Mouse (Mus musculus) retina, postnatal 1 day (tissue): ENCODE results near the gene Adamtsl1.

Experiments used
- DNase-seq: peaks from one replicate; pipeline ENCODE4 v3.0.0-alpha.2; 2012

Gene Adamtsl1

DNA sequence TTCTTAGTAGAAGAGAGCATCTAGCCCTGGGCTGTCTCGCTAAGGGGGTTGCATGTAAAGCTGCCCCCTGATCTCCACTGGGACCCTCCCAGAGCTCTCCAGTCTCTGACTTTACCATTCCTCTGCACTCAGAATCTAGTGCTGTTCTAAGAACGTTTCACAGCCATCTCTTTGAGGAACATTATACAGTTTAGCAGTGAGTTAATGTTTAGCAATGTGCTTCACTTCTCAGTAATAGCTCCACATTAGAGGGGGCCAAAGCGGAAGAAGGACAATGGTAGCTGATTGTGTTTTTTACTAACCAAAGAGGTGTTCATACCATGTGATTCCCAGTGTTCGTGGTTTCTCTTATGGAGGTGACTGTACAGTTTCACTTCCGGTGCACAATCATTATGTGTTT is 425.5 kb downstream of the Adamtsl1 start:
- no peak for DNase-seq

DNA sequence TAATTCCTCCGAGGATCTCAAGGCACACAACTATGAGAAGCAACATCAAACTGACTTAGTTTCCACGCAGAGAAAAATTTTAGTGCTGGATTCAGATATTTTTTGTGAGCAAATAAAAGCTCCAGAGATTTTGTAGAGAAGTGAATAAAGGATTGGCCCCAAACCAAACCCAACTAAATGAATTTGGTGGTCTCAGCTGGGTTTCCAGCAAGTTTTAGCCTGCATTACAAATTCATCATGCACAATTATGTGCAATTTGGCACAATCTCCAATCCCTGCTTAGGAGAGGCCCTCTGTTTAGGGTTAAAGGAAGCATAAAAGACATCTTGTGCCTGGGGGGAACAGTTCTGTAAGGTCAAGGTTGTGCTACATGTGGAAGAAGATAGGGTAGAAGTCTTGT is 427.9 kb downstream of the Adamtsl1 start:
- DNase-seq: no peak

DNA sequence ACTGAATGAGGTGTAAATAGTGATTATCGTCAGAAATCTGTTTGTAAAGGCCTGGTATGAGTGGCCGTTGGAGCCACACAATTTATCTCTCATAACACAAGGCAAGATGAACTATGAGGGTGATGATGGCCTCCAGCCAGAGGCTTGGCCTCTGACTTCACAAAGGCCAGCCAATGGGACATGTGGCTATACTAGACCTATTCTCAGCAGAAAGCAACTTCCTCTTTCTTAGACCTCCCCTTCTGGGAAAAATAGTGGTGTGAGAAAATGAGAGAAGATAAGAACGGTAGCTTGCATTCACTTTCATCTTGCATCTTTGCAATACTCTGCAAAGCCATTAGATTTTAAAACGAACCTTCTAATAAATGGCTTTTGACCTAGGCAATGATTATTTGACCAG is 439.6 kb downstream of the Adamtsl1 start:
- no peak for DNase-seq

DNA sequence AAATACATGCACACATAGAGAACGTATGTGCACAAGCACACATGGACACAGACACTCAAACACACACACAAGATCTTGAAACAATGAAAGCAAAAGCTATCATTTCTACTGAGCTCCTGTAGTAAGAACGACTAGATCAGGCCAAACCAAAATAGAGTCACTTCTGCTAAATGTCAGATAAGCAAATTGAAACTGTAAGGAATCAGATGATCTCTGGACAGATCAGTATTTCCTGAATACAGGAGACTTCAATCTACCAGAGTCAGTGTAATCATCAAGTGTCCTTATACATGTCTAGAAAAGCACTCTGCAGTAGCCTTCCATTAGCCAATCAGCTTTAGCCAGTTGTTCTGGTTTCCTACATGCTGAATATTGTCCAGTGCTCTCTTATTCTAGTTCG is 441.4 kb downstream of the Adamtsl1 start:
- DNase-seq: no peak

DNA sequence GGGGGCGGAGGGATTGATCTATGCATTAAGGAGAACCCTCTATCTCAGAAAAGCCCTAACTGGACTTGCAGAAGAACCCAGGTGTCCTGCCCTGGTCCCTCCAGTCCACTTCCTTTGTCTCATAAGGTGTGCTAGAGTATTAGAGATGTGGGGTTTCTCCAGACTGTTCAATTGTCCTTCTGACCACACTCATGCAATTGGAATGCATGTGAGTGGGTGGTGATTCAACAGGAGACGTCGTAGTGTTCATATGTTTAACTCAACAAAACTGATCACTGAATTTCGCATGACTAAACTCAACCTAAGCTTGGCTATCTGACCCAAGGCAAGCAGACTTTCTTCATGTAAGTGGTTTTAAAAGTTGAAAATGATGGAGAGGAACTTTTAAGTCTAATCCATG is 443.3 kb downstream of the Adamtsl1 start:
- no peak for DNase-seq

DNA sequence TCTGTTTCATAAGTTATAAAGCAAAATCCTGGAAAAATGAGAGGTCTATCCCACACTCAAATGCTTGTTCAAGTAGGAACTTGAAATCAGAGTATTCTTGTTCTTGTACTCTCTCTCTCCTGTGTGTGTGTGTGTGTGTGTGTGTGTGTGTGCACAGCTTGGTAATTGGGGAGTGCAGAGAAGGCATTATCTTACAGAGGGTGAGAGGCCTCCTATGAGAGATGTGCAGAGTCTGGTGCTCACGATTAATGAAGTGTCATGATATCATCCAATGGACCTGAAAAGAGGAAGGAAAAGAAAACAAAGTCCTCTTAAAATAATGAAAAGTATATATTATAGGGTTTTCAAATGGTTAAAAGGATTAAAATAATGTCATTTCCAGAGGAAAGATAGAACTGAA is 443.9 kb downstream of the Adamtsl1 start:
- DNase-seq: no peak

DNA sequence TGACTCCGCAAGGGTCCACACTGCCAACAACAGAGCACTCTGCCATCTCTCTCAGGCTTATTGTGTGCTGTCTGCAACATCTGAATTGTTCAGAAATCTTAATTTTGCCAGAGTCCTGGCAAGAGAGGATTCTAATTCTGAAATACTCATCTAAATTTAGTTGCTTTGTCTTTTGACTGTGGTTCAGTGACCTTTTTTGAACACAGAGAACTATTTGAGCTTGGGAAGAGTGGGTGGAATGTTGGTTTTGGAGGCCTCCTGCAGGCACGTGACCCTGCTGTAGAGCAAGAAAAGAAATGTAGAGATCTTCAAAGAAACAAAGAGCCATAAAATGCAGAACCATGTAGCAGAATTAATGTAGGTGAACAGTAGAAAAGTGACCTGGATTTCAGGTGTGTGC is 445.0 kb downstream of the Adamtsl1 start:
- no peak for DNase-seq

DNA sequence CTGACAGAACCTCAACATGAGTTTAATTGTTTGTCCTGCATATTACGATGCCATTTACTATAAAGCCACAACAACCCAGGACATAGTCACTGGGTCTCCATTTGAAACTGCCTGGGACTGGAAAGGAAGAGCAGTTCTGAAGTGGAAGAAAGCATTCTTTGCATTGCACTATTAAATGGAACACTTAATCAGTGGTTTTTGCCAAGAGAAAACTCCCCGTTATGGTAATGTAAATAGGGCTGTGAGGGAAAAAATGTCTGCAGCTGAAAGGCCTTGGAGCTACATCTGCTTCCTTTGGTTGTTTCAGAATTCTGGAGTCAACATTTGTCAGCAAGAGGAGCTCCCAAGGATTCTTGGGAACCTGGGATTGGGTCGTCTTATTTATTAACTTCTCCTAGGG is 462.2 kb downstream of the Adamtsl1 start:
- DNase-seq: no peak

DNA sequence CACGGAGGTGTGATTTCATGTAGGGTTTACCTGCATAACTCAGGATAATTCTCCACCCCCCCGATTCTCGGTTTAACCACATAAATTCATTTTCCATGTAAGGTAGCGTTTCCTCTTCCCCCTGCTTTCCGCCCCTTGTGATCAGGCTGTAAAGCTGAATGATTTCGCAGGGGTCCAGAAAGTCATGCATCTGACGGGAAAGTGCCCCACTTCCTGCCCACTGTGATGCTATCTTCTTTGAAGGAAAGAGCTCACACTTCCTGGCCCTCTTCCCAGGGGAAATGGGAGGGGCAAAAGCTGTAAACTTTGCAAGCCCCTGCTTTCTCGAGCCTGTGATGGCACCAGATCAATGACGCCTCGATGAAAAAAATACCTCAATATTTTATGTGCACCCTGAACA is 465.2 kb downstream of the Adamtsl1 start:
- no peak for DNase-seq

DNA sequence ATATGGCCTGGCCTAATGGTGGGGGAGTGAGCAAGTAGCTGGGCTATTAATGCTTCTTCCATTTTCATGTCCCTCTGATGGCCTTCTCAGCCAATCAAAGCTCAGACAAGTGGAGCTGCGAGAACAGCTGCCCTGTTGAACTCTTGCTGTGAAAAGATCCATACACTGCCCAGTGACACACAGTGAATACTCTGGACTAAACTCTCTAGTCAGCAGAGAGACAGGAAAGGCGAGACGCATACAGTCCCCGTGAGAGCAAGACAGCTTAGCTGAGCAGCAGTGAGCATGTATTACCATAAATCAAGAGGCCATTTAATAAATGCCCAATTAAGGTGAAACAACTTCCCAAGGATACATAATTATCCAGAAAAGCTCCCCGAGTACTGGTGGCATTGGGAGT is 492.6 kb downstream of the Adamtsl1 start:
- no peak for DNase-seq

DNA sequence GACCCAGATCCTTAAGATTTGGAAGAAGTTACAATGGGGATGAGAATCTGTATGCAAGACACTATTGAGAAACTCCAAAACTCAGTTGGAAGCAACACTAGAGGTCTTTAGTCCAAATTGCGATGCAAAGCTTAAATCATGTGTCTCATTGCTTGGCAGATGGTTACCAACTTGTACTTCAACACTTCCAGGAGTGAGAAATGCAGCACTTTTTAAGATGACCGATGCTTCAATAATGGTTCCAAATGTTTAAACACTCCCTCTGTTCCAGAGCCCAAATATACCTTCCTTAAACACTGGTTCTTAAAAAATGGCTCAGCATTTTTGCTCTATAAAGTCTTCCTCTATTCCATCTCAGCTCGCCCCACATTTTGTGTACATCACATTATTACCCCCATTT is 499.7 kb downstream of the Adamtsl1 start:
- no peak for DNase-seq

DNA sequence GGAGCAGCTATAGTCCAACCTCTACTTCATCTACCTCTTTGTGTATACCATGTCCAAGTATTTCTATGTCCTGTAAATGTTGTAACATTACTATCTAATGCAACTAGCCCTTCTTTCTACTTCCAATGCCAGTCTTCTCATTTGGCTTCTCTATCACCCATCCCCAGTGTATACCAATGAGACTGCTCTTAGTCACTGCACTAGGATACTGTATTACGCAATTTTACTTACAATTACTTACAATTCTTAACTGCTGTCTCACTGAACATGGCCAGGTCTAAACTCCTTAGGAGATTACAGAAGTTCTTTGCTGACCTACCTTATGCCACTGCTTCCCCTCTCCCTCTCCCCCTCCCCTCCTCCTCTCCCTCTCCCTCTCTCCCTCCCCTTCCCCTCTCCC is 505.0 kb downstream of the Adamtsl1 start:
- DNase-seq: no peak

DNA sequence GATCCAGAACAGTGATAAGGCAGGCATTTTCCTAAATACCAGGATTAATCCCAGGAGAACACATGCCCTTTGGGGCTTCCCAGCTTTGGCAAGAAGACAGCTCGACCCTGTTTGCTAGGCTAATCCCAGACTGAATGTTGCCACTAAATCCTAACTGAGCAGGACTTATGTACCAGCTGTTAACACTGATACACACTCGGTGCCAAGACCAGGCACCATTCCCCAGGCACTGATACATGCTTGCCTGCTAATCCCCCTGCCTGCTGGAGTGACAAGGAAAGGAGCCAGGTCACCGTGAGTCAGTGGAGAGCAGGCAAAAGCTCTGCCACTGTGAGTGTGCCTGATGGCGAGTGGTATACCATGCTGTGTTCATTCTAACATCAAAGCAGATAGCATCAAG is 505.6 kb downstream of the Adamtsl1 start:
- peak; percentile 90 for DNase-seq

DNA sequence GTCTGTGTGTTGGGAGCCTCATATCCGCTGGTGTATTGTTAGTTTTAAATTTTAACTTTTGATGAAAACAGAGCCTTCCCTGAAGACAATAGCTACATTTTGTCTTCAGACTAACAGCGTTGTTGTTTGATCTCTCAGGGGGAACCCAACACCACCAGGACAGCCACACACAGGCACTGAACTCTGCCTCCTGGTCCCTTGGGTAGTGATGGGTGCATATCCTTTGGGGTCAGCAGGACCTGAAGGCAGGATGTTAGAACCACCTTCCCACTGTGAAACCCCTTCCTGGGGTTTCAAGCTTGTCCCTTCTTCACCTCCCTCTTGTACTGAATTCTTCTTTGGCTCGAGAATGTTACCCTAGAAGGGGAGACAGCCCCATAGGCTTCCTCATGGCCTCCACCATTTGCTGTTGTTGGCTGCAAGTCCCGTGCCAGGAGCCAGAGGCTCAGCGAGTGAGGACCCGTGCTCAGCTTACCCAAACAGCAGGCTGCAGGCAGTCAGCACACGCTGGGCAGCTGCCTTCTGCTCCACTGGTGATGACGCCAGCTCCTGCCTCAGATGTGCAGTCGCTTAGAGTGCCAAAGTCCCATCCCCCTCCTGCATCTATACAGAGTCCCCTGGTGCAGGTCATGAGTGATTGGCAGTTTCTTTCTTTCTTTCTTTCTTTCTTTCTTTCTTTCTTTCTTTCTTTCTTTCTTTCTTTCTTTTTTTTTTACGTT is 506.6 kb downstream of the Adamtsl1 start:
- DNase-seq: peak; percentile 70

DNA sequence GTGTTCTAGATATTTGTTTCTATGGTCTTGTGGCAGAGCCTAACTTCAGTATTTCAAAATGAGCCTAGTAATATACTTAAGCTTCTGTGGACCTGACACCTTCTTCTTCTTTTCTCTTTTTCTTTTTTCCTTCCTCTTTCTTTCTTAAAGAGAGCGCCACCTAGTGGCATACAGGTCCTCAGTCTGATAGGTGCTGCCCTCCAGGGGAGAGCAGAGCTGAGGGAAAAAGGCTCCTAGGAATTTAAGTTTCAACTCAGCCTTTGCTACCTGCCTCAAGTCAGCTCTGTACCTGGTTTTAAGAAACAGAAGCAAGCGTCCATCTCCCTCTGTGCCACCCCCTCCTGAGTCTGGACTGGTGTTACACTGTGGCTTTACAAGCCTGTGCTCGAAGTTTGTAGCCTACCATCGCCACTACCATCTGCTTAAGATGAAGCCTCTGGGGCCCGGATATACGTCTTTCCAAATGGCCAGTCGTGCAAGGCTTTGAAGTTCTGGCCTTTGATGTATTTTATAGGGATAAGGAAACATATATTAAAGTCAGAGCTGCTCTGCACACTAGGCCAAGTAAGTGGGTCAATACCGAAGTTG is 510.7 kb downstream of the Adamtsl1 start:
- DNase-seq: peak; percentile 71

DNA sequence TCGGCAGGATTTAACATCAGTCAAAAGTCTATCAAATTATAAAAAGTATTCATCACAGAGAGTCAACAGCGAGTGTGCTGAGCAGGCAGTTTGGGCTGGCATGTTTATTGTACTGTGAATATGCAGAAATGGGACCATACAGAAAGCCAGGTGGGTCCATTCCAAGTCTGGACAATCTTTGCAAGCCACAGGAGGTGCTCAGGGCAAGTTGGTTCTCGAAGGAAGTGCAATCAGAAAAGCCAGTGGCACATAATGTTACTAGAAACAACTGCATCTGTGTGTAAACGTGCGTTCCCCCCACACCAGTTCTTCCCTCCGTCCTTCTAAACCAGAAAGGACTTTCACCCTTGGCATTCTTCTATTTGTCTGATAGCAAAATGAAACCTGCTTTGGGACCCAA is 515.5 kb downstream of the Adamtsl1 start:
- DNase-seq: no peak

DNA sequence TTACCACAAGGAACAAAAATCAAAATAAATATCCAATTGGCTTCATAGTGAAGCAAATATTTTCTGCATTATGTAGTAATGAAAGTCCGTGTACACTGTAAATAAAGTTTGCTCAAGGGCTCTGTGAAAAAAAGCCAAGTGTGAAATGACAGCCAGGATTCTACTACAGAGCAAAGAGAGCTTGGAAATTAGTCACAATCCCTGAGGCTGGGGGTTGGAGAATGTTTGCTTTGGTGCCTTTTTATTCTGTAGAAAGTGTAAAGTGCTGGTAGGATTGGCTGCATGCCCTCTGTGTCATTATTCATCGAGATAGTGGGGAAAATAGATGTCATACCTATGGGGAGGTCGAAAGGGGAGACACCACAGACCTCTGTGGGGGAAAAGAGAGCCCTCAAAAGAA is 516.2 kb downstream of the Adamtsl1 start:
- DNase-seq: no peak

DNA sequence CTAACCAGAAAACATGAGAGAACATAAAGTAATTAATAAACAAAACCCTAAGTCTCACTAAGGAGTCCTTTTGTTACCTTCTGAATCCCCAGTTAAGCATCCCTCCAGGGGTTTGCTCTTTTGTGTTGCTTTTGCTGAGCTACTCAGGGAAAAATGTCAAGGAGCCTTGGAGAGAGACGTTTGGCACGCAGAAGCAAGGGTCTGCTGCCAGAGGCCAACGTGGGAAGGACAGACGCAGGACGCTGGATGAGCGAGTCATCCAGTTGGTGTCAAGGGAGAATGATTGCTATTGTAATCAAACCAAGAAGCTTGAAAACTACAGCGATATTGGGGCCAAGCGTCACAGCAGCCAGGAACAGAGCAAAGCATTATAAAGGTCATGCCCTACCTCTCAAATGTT is 517.1 kb downstream of the Adamtsl1 start:
- DNase-seq: no peak

DNA sequence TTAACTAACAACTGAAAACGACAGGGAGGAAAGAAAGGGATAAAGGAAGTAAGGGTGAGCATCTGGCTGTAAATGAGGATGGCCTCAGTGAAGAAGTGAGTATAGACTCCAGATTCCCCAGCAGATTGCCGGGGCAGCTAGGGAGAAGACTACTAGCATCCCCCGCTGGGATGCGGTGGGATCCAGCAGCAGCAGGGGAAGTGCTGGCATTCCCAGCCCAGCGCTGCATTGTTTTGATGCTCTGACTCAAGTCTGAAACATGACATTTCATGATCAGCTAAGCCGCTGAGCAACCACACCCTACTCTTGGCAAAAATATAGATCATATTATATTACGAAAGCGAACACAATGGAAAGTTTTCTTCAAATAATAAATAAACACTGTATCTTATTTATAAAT is 526.9 kb downstream of the Adamtsl1 start:
- DNase-seq: no peak

DNA sequence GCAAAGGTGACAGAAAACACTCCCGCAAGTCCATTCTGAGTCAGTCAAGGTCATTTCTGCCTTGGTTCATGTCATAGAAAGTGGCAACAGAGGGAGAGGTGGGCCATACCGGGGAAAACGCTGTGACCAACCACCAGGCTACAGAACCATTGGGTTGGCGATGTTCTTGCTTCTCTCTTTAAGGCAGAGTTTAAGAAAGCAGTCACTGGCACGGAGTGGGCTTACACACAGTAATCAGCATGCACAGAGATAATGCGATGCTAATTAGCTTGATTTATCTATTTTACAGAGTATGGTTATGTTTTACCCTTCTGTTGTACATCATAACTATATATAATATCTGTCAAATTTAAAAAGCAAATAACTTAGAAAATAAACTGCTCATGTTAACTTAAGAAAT is 531.5 kb downstream of the Adamtsl1 start:
- no peak for DNase-seq

DNA sequence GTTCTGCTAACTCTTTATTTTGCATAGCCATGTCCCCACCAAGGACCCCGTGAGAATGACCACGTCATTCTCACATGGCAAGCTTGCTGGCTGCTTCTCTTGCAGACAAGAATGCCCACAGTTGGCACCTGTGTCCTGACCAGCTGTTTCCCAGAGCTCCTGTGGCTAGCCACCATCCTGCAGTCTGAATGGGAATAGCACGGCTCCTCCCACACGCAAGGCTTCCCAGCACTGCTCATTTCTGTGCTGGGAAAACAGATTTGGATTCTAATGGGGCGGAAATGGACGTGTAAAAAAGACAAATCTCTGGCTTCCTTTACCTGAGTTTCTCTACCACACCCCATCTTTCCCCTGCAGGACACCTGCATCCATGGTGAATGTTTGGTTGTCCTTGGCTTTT is 531.9 kb downstream of the Adamtsl1 start:
- DNase-seq: peak; percentile 33

DNA sequence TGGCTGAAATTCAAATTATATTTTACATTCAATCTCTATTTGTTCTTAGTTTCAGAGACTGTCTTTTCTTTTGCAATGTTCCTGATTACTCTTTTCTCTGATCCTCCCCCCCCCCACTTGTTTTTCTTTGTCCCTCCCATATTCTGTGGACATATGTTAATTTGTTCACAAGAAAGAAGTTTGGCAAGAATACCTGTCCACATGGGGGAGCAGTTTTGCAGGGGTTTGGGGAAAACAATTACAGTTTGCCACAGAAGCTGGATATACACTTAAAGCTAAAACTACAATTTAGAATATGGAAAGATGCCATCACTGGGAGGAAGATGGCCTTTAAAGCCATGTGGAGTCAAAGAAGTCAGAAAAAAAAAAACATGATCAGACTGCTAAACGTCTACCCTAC is 532.9 kb downstream of the Adamtsl1 start:
- DNase-seq: no peak

DNA sequence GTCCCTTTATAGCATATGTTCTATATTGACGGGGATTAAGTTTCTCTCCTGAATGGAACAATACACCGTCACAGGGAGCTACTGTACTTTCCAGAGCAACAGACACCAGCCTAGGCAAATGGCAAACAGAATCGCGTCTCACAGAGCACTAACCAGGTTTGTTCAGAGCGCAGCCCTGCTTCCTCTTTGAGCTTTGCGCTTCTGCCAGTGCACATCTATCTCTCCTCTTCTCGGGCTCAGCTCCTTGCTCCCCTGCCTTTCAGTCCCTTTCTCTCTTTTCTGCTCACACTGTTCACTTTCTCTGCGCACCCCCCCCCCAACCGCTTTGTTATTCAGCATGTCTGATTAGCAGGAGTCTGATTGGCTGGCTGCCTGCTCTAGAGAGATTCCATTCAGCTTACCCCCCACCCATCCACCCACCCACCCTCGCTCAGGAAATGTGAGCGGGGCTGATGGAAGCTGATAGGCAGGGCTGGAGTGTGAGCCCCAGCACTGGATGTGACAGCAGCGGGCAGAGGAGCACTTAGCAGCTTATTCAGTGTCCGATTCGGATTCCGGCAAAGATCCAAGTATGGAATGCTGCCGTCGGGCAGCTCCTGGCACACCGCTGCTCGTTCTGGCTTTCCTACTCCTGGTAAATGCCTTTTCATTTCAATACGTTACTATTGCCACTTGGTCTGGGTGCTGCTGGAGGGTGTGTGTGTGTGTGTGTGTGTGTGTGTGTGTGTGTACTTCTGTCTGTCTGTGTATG is 539.7 kb downstream of the Adamtsl1 start:
- DNase-seq: peak; percentile 89

DNA sequence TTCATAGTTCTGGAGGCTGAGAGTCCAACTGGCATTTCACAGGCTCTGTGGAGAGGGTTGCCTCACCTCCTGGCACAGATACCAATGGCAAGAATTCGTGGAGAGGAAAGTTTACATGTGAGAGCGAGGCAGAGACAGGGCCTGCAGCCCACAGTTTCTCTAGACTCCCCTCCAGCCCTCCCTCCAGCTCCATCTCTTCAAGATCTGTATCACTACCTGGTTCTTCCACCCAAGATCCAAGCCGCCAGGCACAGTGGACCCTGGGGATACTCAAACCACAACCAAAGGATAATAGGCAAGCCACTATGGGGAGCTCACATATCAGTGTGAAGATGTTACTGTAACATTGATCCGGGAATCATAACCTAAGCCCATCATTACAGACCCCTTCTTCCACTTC is 546.6 kb downstream of the Adamtsl1 start:
- no peak for DNase-seq
